Mouse (Mus musculus) brain, embryonic 14.5 days (tissue): Measurements from ENCODE around the gene Rexo4. TPM values are rescaled to one million over a fixed set of nuclear protein-coding genes. Genes with fewer than 3 reads are reported as not detected.

Experiments used
- DNase-seq: peaks from one replicate; pipeline ENCODE4 v3.0.0-alpha.2; 2011; ENCODE audit warnings: low read depth
- CTCF ChIP-seq: fragments of 200-500 bp; IDR thresholded peaks from 2 replicates; pipeline ENCODE4 v1.5.1; 2012; ENCODE audit warnings: inconsistent platforms, mild to moderate bottlenecking, moderate library complexity, borderline replicate concordance; ENCODE audit not compliant: insufficient read depth, insufficient read length; ENCODE audit errors: extremely low read depth
- POLR2A ChIP-seq: fragments of 200-500 bp; IDR thresholded peaks from 2 replicates; pipeline ENCODE4 v1.6.1; 2012; ENCODE audit warnings: mild to moderate bottlenecking, inconsistent platforms, borderline replicate concordance; ENCODE audit not compliant: poor library complexity, insufficient read depth, insufficient read length, severe bottlenecking; ENCODE audit errors: extremely low read depth
- polyA plus RNA-seq: library from polyadenylated mRNA; depleted of rRNA; stranded (reverse); fragments of >200 nt; gene quantifications from 2 replicates; pipeline ENCODE4 v1.2.3, GENCODE M21; 2012; rRNA removed

Rexo4 gene
- polyA plus RNA-seq, 1 experiment, result 46.6 TPM

DNA sequence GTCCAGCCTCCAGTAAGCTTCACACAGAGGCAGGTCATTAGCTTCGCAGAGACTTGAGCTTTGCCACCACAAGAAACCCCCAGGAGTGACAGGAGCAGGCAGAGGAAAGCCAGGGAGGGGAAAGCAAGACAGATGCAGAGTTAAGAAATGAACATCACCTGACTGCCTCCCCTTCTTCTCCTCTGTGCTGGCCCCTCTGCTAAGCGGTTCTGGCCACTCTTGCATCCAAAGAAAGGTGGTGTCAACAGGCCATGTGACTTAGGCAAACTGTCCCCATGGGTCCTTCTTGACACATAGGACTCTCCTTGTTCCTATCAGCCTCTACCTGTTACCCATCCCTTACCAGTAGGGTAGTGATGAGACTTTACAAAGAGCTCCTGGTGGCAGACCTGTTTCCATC lies 58.2 kb downstream of the Rexo4 start:
- no peak for DNase-seq
- TF ChIP-seq POLR2A (no peak), CTCF (no peak)

Other genes with a start within 250 kb of the Rexo4 start
- gene Abo, start 99.4 kb downstream of the Rexo4 start, polyA plus RNA-seq, result not detected in 2 replicates
- 24.6 and 30.1 TPM in 2 replicates for gene Surf6, start 61.5 kb downstream of the Rexo4 start, polyA plus RNA-seq
- gene Med22, start 53.7 kb downstream of the Rexo4 start, polyA plus RNA-seq, result 119 and 181 TPM in 2 replicates
- 1,440 and 1,580 TPM in 2 replicates for gene Rpl7a, start 53.6 kb downstream of the Rexo4 start, polyA plus RNA-seq
- gene Surf2, start 48.0 kb downstream of the Rexo4 start, polyA plus RNA-seq, result 51.2 and 56.7 TPM in 2 replicates
- 60.6 and 68.5 TPM in 2 replicates for gene Surf1, start 47.9 kb downstream of the Rexo4 start, polyA plus RNA-seq
- gene Surf4, start 30.5 kb downstream of the Rexo4 start, polyA plus RNA-seq, result 97.7 and 102 TPM in 2 replicates
- 0.21 and 0.23 TPM in 2 replicates for gene Stkld1, start 30.3 kb downstream of the Rexo4 start, polyA plus RNA-seq
- 0.12 TPM in 1 of 2 replicates, not detected in the other for gene Adamts13, start 9.0 kb upstream of the Rexo4 start, polyA plus RNA-seq
- 95.9 and 110 TPM in 2 replicates for gene Cacfd1, start 45.5 kb upstream of the Rexo4 start, polyA plus RNA-seq
- 7.2 and 8.2 TPM in 2 replicates for gene Slc2a6, start 63.6 kb upstream of the Rexo4 start, polyA plus RNA-seq
- gene Mymk, start 107.8 kb upstream of the Rexo4 start, polyA plus RNA-seq, result 0.26 and 0.73 TPM in 2 replicates
- gene Adamtsl2, start 115.0 kb upstream of the Rexo4 start, polyA plus RNA-seq, result 12.1 and 14.3 TPM in 2 replicates
- gene Fam163b, start 178.1 kb upstream of the Rexo4 start, polyA plus RNA-seq, result 5.6 and 7.2 TPM in 2 replicates
- 0.88 and 2.7 TPM in 2 replicates for gene Dbh, start 200.8 kb upstream of the Rexo4 start, polyA plus RNA-seq